Mouse (Mus musculus) stomach, postnatal 0 days (tissue): ENCODE data around the gene Klre1.

ENCODE experiments used
- CTCF ChIP-seq: IDR thresholded peaks from 2 replicates; pipeline ENCODE4 v1.5.1; 2016; ENCODE audit warnings: antibody characterized with exemption, low read depth, mild to moderate bottlenecking, moderate library complexity
- EP300 ChIP-seq: optimal IDR thresholded peaks from 2 replicates; pipeline ENCODE3; 2016; ENCODE audit warnings: antibody characterized with exemption

DNA sequence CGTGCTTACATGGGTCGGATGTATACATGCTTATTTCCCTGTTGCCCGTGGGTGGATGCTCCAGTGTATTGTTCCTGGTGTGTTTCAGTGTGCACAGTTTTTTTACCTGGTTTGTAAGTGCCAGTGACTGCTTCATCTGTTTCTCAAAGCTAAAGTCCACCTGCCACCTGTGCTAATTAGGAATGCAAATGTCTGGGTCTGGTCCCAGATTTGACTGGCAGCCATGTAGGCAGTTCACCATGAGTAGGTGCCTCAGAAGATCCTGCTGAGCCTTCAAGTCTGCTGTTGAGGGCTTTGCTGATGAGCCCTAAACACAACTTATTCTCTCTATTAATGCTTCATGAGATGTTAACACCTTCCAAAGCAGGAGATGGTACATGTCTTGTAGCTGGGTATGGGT lies 35.2 kb upstream of the Klre1 start:
- TF ChIP-seq CTCF (no peak), EP300 (no peak)
